ENCODE assay signal across 8 mouse cellular contexts in the genomic region with DNA sequence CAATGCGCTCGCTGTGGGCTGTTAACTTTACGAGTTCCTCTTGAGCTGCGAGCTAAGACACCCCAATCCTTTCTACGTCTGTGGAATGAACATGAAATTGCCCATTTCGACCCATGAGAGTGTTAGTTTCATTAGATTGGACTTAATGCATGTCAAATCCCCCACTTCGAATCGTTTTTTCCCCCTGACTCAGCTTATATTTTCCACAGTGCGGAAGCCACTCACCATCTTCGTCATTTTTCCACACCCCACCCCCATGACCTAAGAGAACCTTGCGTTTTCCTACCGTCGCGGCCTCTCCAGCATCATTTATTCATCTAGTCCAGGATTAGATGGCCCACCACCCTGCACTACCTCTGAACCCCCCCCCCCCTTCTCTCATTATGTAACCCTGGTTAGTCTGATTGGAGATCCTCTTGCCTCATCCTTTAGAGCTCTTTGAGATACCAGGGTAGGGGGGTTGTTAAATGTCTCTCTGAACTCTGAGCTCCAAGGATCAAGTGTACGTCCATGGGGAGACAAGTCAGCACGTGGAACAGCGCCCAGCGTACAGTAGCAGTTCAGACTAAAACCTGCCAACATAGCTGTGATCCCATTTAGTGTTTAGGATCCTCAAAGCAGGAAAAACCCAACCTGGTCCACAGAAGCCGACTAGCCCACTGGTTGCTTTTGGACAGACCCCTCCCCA. TPM values are rescaled to one million over a fixed set of nuclear protein-coding genes. Genes with fewer than 3 reads are reported as not detected.
DNase-seq lines count a peak whose midpoint lies in the region; ATAC-seq and TF ChIP-seq lines count a peak whose summit lies in the region.

No protein-coding gene starts in this region.

- ATAC-seq in forebrain, embryonic 16.5 days, result peak; percentile 3
- no peak for ATAC-seq in limb, embryonic 13.5 days (ENCODE audit: low FRiP score, low read depth)

- peak overlapping the region; percentile 65; the same call in 1 of the 2 replicates for H3K9ac ChIP-seq in ES-E14 (ENCODE audit: insufficient read depth, low read depth, low read length, poor library complexity, severe bottlenecking)
- H3K9ac ChIP-seq in forebrain, embryonic 16.5 days (replicated peaks; ENCODE audit: low read depth, low read length), result peak overlapping the region; percentile 67
- peak overlapping the region; percentile 66 for H3K9ac ChIP-seq in limb, embryonic 13.5 days

- H3K27me3 ChIP-seq in forebrain, embryonic 16.5 days (replicated peaks; ENCODE audit: control insufficient read depth, insufficient read depth, low read length), result no peaks in the 10 kb centered on the region
- H3K27me3 ChIP-seq in limb, embryonic 13.5 days, result no peaks in the 10 kb centered on the region

- 20% methylated on average over 19 of the region's 19 CpGs for WGBS in forebrain, embryonic 16.5 days
- 16% methylated on average over 19 of the region's 19 CpGs for WGBS in limb, embryonic 13.5 days

- 0 out of 2 replicates have a peak, but pooled peaks cover 2% of the 10 kb centered on the region for H3K36me3 ChIP-seq in ES-E14 (ENCODE audit: control insufficient read depth, insufficient read depth, low read length, poor library complexity, severe bottlenecking)
- H3K36me3 ChIP-seq in forebrain, embryonic 16.5 days (ENCODE audit: control insufficient read depth, insufficient read depth), result peaks cover 3% of the 10 kb centered on the region; the same call in 1 of the 2 replicates
- peaks cover 22% of the 10 kb centered on the region for H3K36me3 ChIP-seq in limb, embryonic 13.5 days

- H3K4me2 ChIP-seq in forebrain, embryonic 16.5 days (ENCODE audit: low read length), result peak overlapping the region; percentile 68
- peak overlapping the region; percentile 71 for H3K4me2 ChIP-seq in limb, embryonic 13.5 days (replicated peaks)

- peak overlapping the region; percentile 66 for H3K27ac ChIP-seq in ES-E14 (ENCODE audit: insufficient read depth, low read depth, low read length, poor library complexity, severe bottlenecking)
- H3K27ac ChIP-seq in forebrain, embryonic 16.5 days (ENCODE audit: low read length), result peak overlapping the region; percentile 81
- peak overlapping the region; percentile 82 for H3K27ac ChIP-seq in limb, embryonic 13.5 days

- in situ Hi-C loops in ES-E14 (cut with MboI; ENCODE audit: low sequenced_read_pairs in 2 of 2, unreplicated experiment in 2 of 2), result no loop called here

- peaks cover 6 to 10% of the 10 kb centered on the region in 2 experiments for H3K4me1 ChIP-seq in ES-E14 (ENCODE audit: control insufficient read depth in 2 of 2, insufficient read depth in 2 of 2, low read length in 2 of 2, poor library complexity in 1 of 2)
- peaks cover 36% of the 10 kb centered on the region for H3K4me1 ChIP-seq in forebrain, embryonic 16.5 days (replicated peaks; ENCODE audit: control insufficient read depth, insufficient read depth, low read length)
- H3K4me1 ChIP-seq in limb, embryonic 13.5 days, result peaks cover 25% of the 10 kb centered on the region

- H3K4me3 ChIP-seq in ES-E14 (ENCODE audit: insufficient read depth in 1 of 2, low read depth in 1 of 2, low read length in 2 of 2, poor library complexity in 1 of 2, severe bottlenecking in 1 of 2), result peak overlapping the region; percentile 57 to 72
- H3K4me3 ChIP-seq in forebrain, embryonic 16.5 days (replicated peaks; ENCODE audit: low read length), result peak overlapping the region; percentile 59
- H3K4me3 ChIP-seq in limb, embryonic 13.5 days, result peak overlapping the region; percentile 90

- peak; percentile 78 for DNase-seq in CD4-positive helper T cell, adult 2 months (ENCODE audit: low read depth, low spot score)
- DNase-seq in ES-E14 (ENCODE audit: low read depth, low spot score), result no peak
- DNase-seq in neural tube, embryonic 10.5 days (ENCODE audit: extremely low spot score, low spot score), result peak; percentile 15
- no peak for DNase-seq in retina, postnatal 1 day
- no peak for DNase-seq in cerebellum, postnatal 25 days
- DNase-seq in left cerebral cortex, adult 18-20 months (ENCODE audit: low spot score in 2 of 2), result no peak

- no peaks in the 10 kb centered on the region for H3K9me3 ChIP-seq in ES-E14 (ENCODE audit: control insufficient read depth, insufficient read depth, low read depth, low read length)
- H3K9me3 ChIP-seq in forebrain, embryonic 16.5 days (ENCODE audit: control insufficient read depth, low read length), result no peaks in the 10 kb centered on the region
- H3K9me3 ChIP-seq in limb, embryonic 13.5 days, result no peaks in the 10 kb centered on the region

TF ChIP-seq in ES-E14, 5 proteins besides CTCF, POLR2A, EP300 and RAD21:
- TF ChIP-seq ZC3H11A (IDR thresholded peaks at IDR 0.05; ENCODE audit: borderline replicate concordance, low read depth, low read length), result no peak
- no peak for TF ChIP-seq CHD2 (IDR thresholded peaks at IDR 0.05; ENCODE audit: low read depth, low read length)

RNA-seq across cellular contexts. Expression of gene Zswim4, which starts 0.8 kb away (rescaled TPM):
- total RNA-seq in ES-E14 (2012; rRNA removed), result 22.1 and 24.6 TPM in 2 replicates
- polyA plus RNA-seq in forebrain, embryonic 16.5 days (2015; fragmentation: Nextera tagmentation; extraction: Ambion mirVana), result 40.1 and 41.8 TPM in 2 replicates
- polyA plus RNA-seq in limb, embryonic 13.5 days (2015; fragmentation: Nextera tagmentation; extraction: Ambion mirVana), result 23.5 and 23.9 TPM in 2 replicates
- 10 to 100 TPM; 16.8 to 19.1 TPM for total RNA-seq in left cerebral cortex, adult 18-20 months (2021)

RNA-seq across cellular contexts. Expression of gene D8Ertd738e, which starts 11.8 kb away (rescaled TPM):
- total RNA-seq in ES-E14 (2012; rRNA removed), result 148 and 181 TPM in 2 replicates
- 214 and 231 TPM in 2 replicates for polyA plus RNA-seq in forebrain, embryonic 16.5 days (2015; fragmentation: Nextera tagmentation; extraction: Ambion mirVana)
- polyA plus RNA-seq in limb, embryonic 13.5 days (2015; fragmentation: Nextera tagmentation; extraction: Ambion mirVana), result 325 and 338 TPM in 2 replicates
- total RNA-seq in left cerebral cortex, adult 18-20 months (2021), result 100 to 1,000 TPM; 136 to 146 TPM

RNA-seq across cellular contexts. Expression of gene Mri1, which starts 19.4 kb away (rescaled TPM):
- total RNA-seq in ES-E14 (2012; rRNA removed), result 32.7 and 55.6 TPM in 2 replicates
- polyA plus RNA-seq in forebrain, embryonic 16.5 days (2015; fragmentation: Nextera tagmentation; extraction: Ambion mirVana), result 46.5 and 57.1 TPM in 2 replicates
- 70.9 and 73.9 TPM in 2 replicates for polyA plus RNA-seq in limb, embryonic 13.5 days (2015; fragmentation: Nextera tagmentation; extraction: Ambion mirVana)
- 10 to 100 TPM; 13.2 to 15.6 TPM for total RNA-seq in left cerebral cortex, adult 18-20 months (2021)

RNA-seq across cellular contexts. Expression of gene Ccdc130, which starts 32.5 kb away (rescaled TPM):
- total RNA-seq in ES-E14 (2012; rRNA removed), result 12.5 and 14.9 TPM in 2 replicates
- 26.8 and 31.0 TPM in 2 replicates for polyA plus RNA-seq in forebrain, embryonic 16.5 days (2015; fragmentation: Nextera tagmentation; extraction: Ambion mirVana)
- 18.0 and 21.0 TPM in 2 replicates for polyA plus RNA-seq in limb, embryonic 13.5 days (2015; fragmentation: Nextera tagmentation; extraction: Ambion mirVana)
- 10 to 100 TPM; 21.0 to 23.5 TPM for total RNA-seq in left cerebral cortex, adult 18-20 months (2021)

RNA-seq across cellular contexts. Expression of gene Nanos3, which starts 52.7 kb away (rescaled TPM):
- 7.0 and 9.9 TPM in 2 replicates for total RNA-seq in ES-E14 (2012; rRNA removed)
- polyA plus RNA-seq in forebrain, embryonic 16.5 days (2015; fragmentation: Nextera tagmentation; extraction: Ambion mirVana), result 3.2 and 4.7 TPM in 2 replicates
- polyA plus RNA-seq in limb, embryonic 13.5 days (2015; fragmentation: Nextera tagmentation; extraction: Ambion mirVana), result 5.7 TPM in 2 replicates
- 1 to 10 TPM in 1 of 2 experiments, under 1 TPM in 1; 0.70 to 2.0 TPM for total RNA-seq in left cerebral cortex, adult 18-20 months (2021)

Comparison
In these comparisons a context has a peak if more than half of its experiments do, and no peak if none do; other contexts are left out.
1. DNase-seq: peak in CD4-positive helper T cell, adult 2 months (single experiment) and neural tube, embryonic 10.5 days (single experiment); none in ES-E14 (single experiment), retina, postnatal 1 day (single experiment), cerebellum, postnatal 25 days (0 of 2) and left cerebral cortex, adult 18-20 months (0 of 2).
2. Peak in every context shown above with its lines, with median percentiles within 50 percentile points of each other: H3K27ac ChIP-seq, H3K4me3 ChIP-seq and H3K9ac ChIP-seq.